Mouse (Mus musculus): ENCODE results near the gene Chaf1a. TPM values are rescaled to one million over a fixed set of nuclear protein-coding genes. Genes with fewer than 3 reads are reported as not detected.

Gene Chaf1a
- polyA plus RNA-seq, 1 experiment from 2014 or later, result 5.0 TPM

DNA sequence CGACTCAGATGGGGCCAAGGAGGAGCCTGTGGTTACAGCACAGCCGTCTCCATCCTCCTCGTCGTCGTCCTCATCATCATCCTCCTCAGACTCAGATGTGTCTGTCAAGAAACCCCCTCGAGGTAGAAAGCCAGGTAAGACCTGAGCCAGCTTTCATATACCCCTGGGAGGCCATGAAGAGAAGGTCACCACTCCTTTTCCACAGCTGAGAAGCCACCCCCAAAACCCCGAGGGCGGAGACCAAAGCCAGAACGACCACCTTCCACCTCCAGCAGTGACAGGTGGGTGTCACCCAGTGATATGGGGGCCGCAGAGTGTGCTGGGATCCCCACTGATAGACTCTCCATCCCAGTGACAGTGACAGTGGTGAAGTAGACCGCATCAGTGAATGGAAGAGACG lies 56.6 kb downstream of the Chaf1a start:
- no peaks in the 10 kb centered on the region for H3K9me3 ChIP-seq (ENCODE audit: control insufficient read depth, low read length)
- DNase-seq (ENCODE audit: low spot score) (no peak), ATAC-seq (ENCODE audit: low FRiP score, low TSS enrichment) (no peak)
- WGBS, result 92% methylated on average over 12 of the region's 12 CpGs
- no peak overlapping the region for H3K9ac ChIP-seq (ENCODE audit: low read length)
- TF ChIP-seq CTCF (IDR thresholded peaks at IDR 0.05; ENCODE audit: low read depth) (no peak), EP300 (optimal IDR thresholded peaks at IDR 0.05) (no peak)
- no peak overlapping the region for H3K4me2 ChIP-seq (replicated peaks; ENCODE audit: low read depth)
- H3K27me3 ChIP-seq (ENCODE audit: control insufficient read depth, insufficient read depth, low read length), result no peaks in the 10 kb centered on the region
- H3K4me3 ChIP-seq (ENCODE audit: low read depth, low read length), result no peak overlapping the region
- H3K27ac ChIP-seq (replicated peaks), result no peak overlapping the region
- peaks cover 33% of the 10 kb centered on the region for H3K36me3 ChIP-seq (ENCODE audit: control insufficient read depth, insufficient read depth, low read length)
- H3K4me1 ChIP-seq (replicated peaks; ENCODE audit: control insufficient read depth, insufficient read depth), result no peaks in the 10 kb centered on the region

DNA sequence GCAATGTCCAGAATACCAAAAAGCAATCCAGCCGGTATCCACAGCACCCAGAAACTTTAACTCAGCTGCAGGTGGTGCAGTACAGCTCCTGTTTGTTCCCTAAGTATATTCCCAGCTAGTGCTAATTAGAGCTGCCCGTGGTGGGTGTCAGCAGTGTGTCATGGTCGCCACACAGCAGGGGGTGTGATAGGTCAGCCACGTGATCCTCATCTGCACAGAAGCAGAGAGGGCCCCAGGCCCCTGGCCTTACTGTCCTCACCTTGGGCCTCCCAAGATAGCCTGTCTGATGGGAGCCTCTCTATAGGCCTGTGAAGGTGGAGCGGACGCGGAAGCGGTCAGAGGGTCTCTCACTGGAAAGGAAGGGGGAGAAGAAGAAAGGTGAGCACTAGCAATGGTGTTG lies 57.9 kb downstream of the Chaf1a start:
- Histone ChIP-seq H3K36me3 (ENCODE audit: control insufficient read depth, insufficient read depth, low read length) (peaks cover 33% of the 10 kb centered on the region), H3K4me1 (replicated peaks; ENCODE audit: control insufficient read depth, insufficient read depth) (no peaks in the 10 kb centered on the region), H3K27ac (replicated peaks) (no peak overlapping the region), H3K9ac (ENCODE audit: low read length) (no peak overlapping the region), H3K27me3 (ENCODE audit: control insufficient read depth, insufficient read depth, low read length) (no peaks in the 10 kb centered on the region), H3K9me3 (ENCODE audit: control insufficient read depth, low read length) (no peaks in the 10 kb centered on the region), H3K4me3 (ENCODE audit: low read depth, low read length) (no peak overlapping the region), H3K4me2 (replicated peaks; ENCODE audit: low read depth) (no peak overlapping the region)
- no peak for DNase-seq (ENCODE audit: low spot score)
- no peak for ATAC-seq (ENCODE audit: low FRiP score, low TSS enrichment)
- WGBS, result 94% methylated on average over 8 of the region's 8 CpGs
- TF ChIP-seq EP300 (optimal IDR thresholded peaks at IDR 0.05) (no peak), CTCF (IDR thresholded peaks at IDR 0.05; ENCODE audit: low read depth) (no peak)

DNA sequence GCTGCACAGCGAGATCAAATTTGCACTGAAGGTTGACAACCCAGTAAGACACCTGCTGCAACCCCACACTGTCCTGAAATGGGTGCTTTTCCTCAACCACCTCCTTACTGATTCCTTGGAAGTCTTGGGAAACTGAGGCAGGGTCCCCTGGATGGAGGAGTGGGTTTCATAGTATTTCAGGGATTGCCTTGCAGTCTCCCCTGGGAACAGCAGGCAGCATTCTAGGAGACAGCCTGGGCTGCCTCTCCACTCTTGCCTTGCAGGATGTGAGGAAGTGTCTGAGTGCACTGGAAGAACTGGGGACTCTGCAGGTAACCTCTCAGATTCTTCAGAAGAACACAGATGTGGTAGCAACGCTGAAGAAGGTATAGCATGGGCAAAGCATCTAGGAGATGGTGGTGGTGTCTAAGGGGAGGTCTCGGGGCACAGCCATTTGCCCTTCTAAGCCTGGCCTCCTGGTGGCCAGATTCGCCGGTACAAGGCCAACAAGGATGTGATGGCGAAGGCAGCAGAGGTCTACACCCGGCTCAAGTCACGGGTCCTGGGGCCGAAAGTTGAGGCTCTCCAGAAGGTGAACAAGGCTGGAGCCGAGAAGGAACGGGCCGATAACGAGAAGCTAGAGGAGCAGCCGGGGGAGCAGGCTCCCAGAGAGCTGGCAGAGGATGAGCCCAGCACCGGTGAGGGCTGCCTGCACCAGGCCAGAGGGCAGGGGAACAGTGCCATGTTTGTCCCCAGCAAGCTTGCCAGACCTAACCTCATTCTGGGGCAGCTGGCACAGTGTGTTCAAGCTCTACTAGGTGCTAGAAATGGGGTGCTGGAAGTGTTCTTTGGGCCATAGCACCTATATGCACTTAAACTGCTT lies 58.7 kb downstream of the Chaf1a start:
- no peak overlapping the region for H3K9ac ChIP-seq (ENCODE audit: low read length)
- no peaks in the 10 kb centered on the region for H3K27me3 ChIP-seq (ENCODE audit: control insufficient read depth, insufficient read depth, low read length)
- ATAC-seq (ENCODE audit: low FRiP score, low TSS enrichment), result no peak
- H3K4me1 ChIP-seq (replicated peaks; ENCODE audit: control insufficient read depth, insufficient read depth), result no peaks in the 10 kb centered on the region
- DNase-seq (ENCODE audit: low spot score), result no peak
- no peaks in the 10 kb centered on the region for H3K9me3 ChIP-seq (ENCODE audit: control insufficient read depth, low read length)
- TF ChIP-seq EP300 (optimal IDR thresholded peaks at IDR 0.05) (no peak), CTCF (IDR thresholded peaks at IDR 0.05; ENCODE audit: low read depth) (peak; percentile 41)
- no peak overlapping the region for H3K4me3 ChIP-seq (ENCODE audit: low read depth, low read length)
- no peak overlapping the region for H3K27ac ChIP-seq (replicated peaks)
- H3K36me3 ChIP-seq (ENCODE audit: control insufficient read depth, insufficient read depth, low read length), result peaks cover 31% of the 10 kb centered on the region
- no peak overlapping the region for H3K4me2 ChIP-seq (replicated peaks; ENCODE audit: low read depth)
- WGBS, result 91% methylated on average over 15 of the region's 15 CpGs

DNA sequence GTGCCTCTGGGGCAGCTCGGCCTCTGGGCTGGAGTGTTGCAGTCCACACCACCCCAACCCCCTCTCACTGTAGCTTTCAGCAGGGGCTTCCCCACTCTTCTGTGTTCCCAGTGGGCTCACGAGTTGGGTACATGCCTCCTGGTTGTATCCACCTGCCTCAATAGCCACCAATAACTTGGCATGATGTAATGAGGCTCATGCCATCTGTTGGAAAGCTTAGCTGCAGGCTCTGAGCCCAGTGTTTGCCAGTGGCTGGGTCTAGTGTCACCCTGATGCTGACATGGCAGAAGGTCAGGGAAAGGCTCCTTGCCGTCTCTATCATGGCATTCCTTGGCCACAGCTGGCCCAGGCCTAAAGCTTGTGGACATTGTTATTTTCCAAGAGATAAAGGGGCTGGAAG lies 60.6 kb downstream of the Chaf1a start:
- 80% methylated on average over 3 of the region's 3 CpGs for WGBS
- H3K27ac ChIP-seq (replicated peaks), result no peak overlapping the region
- H3K27me3 ChIP-seq (ENCODE audit: control insufficient read depth, insufficient read depth, low read length), result no peaks in the 10 kb centered on the region
- no peak for DNase-seq (ENCODE audit: low spot score)
- H3K4me1 ChIP-seq (replicated peaks; ENCODE audit: control insufficient read depth, insufficient read depth), result no peaks in the 10 kb centered on the region
- no peak overlapping the region for H3K4me2 ChIP-seq (replicated peaks; ENCODE audit: low read depth)
- H3K4me3 ChIP-seq (ENCODE audit: low read depth, low read length), result no peak overlapping the region
- H3K9ac ChIP-seq (ENCODE audit: low read length), result no peak overlapping the region
- TF ChIP-seq EP300 (optimal IDR thresholded peaks at IDR 0.05) (no peak), CTCF (IDR thresholded peaks at IDR 0.05; ENCODE audit: low read depth) (no peak)
- ATAC-seq (ENCODE audit: low FRiP score, low TSS enrichment), result no peak
- H3K9me3 ChIP-seq (ENCODE audit: control insufficient read depth, low read length), result no peaks in the 10 kb centered on the region
- peaks cover 31% of the 10 kb centered on the region for H3K36me3 ChIP-seq (ENCODE audit: control insufficient read depth, insufficient read depth, low read length)

DNA sequence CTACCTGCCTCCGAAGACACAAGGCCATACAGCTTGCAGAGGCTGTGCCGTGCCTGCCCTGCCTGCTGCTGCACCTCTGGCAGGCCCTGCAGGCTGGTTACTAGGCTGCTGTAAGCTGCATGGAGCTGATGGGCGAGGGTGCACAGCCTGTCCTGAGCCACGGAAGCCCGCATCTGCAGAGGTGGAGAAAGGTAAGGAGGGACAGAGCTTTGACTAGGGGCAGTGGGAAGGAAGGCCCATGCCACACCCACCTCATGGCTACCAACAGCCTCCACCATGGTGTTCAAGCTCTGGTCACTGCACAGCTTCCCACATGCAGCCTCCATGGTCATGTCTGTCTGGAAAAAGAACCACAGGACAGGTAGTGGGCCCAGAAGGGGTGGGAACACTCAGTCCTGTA lies 61.9 kb downstream of the Chaf1a start:
- Histone ChIP-seq H3K27ac (replicated peaks) (no peak overlapping the region), H3K9ac (ENCODE audit: low read length) (no peak overlapping the region), H3K4me1 (replicated peaks; ENCODE audit: control insufficient read depth, insufficient read depth) (no peaks in the 10 kb centered on the region), H3K36me3 (ENCODE audit: control insufficient read depth, insufficient read depth, low read length) (peaks cover 28% of the 10 kb centered on the region), H3K9me3 (ENCODE audit: control insufficient read depth, low read length) (no peaks in the 10 kb centered on the region), H3K27me3 (ENCODE audit: control insufficient read depth, insufficient read depth, low read length) (no peaks in the 10 kb centered on the region), H3K4me3 (ENCODE audit: low read depth, low read length) (no peak overlapping the region), H3K4me2 (replicated peaks; ENCODE audit: low read depth) (no peak overlapping the region)
- ATAC-seq (ENCODE audit: low FRiP score, low TSS enrichment) (no peak), DNase-seq (ENCODE audit: low spot score) (no peak)
- no peak for TF ChIP-seq CTCF (IDR thresholded peaks at IDR 0.05; ENCODE audit: low read depth)
- TF ChIP-seq EP300 (optimal IDR thresholded peaks at IDR 0.05), result no peak
- WGBS, result 91% methylated on average over 5 of the region's 5 CpGs

DNA sequence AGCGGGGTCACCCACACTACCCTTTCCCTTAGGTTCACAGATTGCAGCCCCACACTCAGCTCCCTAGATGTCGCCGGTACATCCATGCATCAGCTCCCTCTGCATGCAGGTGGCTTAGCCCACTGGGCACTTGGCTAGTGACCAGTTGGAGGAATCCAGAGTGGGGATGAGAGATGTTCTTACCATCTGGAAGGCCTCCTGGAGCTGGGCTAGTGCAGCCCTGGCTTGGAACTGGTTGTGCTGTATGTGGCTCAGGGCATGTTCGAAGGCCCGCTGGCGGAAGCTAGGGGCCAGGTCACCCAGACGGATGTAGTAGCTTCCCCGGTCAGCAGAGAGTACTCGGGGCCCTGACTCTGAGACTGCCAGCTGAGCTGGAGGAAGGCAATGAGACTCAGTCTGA lies 62.7 kb downstream of the Chaf1a start:
- Histone ChIP-seq H3K27me3 (ENCODE audit: control insufficient read depth, insufficient read depth, low read length) (no peaks in the 10 kb centered on the region), H3K27ac (replicated peaks) (no peak overlapping the region), H3K4me2 (replicated peaks; ENCODE audit: low read depth) (no peak overlapping the region), H3K9me3 (ENCODE audit: control insufficient read depth, low read length) (no peaks in the 10 kb centered on the region), H3K4me1 (replicated peaks; ENCODE audit: control insufficient read depth, insufficient read depth) (no peaks in the 10 kb centered on the region), H3K9ac (ENCODE audit: low read length) (no peak overlapping the region), H3K4me3 (ENCODE audit: low read depth, low read length) (no peak overlapping the region), H3K36me3 (ENCODE audit: control insufficient read depth, insufficient read depth, low read length) (peaks cover 21% of the 10 kb centered on the region)
- ATAC-seq (ENCODE audit: low FRiP score, low TSS enrichment) (no peak), DNase-seq (ENCODE audit: low spot score) (no peak)
- whole genome bisulfite sequencing, result 94% methylated on average over 9 of the region's 9 CpGs
- TF ChIP-seq EP300 (optimal IDR thresholded peaks at IDR 0.05), result no peak
- TF ChIP-seq CTCF (IDR thresholded peaks at IDR 0.05; ENCODE audit: low read depth), result no peak
